Mouse (Mus musculus): Measurements from ENCODE around the gene Pald1. TPM values are rescaled to one million over a fixed set of nuclear protein-coding genes. Genes with fewer than 3 reads are reported as not detected.

Gene Pald1
- total and polyA plus RNA-seq, 3 experiments: 2.9 to 6.4 TPM; not detected in 1

- Histone ChIP-seq H3K36me3 (ENCODE audit: control insufficient read depth in 1 of 2, insufficient read depth in 2 of 2, low read length in 2 of 2) (no peaks in the 10 kb centered on the region), H3K4me3 (ENCODE audit: control insufficient read depth in 1 of 2, insufficient read depth in 1 of 2, low read depth in 2 of 2, low read length in 2 of 2) (no peak overlapping the region), H3K9ac (ENCODE audit: control insufficient read depth, low read depth, low read length, poor library complexity, severe bottlenecking) (no peak overlapping the region), H3K9me3 (replicated peaks; ENCODE audit: insufficient read depth, low read length) (no peaks in the 10 kb centered on the region), H3K27me3 (ENCODE audit: control insufficient read depth in 1 of 2, insufficient read depth in 2 of 2, low read length in 2 of 2) (peaks cover 0 to 2% of the 10 kb centered on the region in 2 experiments; a peak in 2 of 4 replicates), H3K27ac (ENCODE audit: control insufficient read depth, low read depth, low read length) (no peak overlapping the region), H3K79me2 (ENCODE audit: control insufficient read depth, insufficient read depth, low read length, poor library complexity) (no peaks in the 10 kb centered on the region), H3K4me1 (ENCODE audit: control insufficient read depth in 1 of 2, insufficient read depth in 2 of 2, low read length in 2 of 2) (no peaks in the 10 kb centered on the region)
- no peak for DNase-seq (ENCODE audit: low read depth, low spot score)
- TF ChIP-seq MYC (IDR thresholded peaks at IDR 0.05; ENCODE audit: low read depth, low read length) (no peak), POLR2A (IDR thresholded peaks at IDR 0.05; ENCODE audit: control insufficient read depth in 1 of 2, insufficient read depth in 1 of 2, low read depth in 1 of 2, low read length in 2 of 2, poor library complexity in 1 of 2) (no peak), NRF1 (IDR thresholded peaks at IDR 0.05; ENCODE audit: insufficient read depth, low read depth, low read length, poor library complexity, severe bottlenecking) (no peak), POLR2AphosphoS2 (IDR thresholded peaks at IDR 0.05; ENCODE audit: low read length) (no peak), SIN3A (IDR thresholded peaks at IDR 0.05; ENCODE audit: low read length) (no peak), E2F4 (IDR thresholded peaks at IDR 0.05; ENCODE audit: borderline replicate concordance, low read depth, low read length) (no peak), USF2 (IDR thresholded peaks at IDR 0.05; ENCODE audit: borderline replicate concordance in 1 of 2, insufficient read depth in 1 of 2, low read depth in 1 of 2, low read length in 2 of 2) (no peak), ZMIZ1 (IDR thresholded peaks at IDR 0.05; ENCODE audit: low read depth, low read length) (no peak), MAZ (IDR thresholded peaks at IDR 0.05; ENCODE audit: low read depth, low read length) (no peak), MAX (IDR thresholded peaks at IDR 0.05; ENCODE audit: low read length) (no peak)
These were observed 105.2 kb downstream of the Pald1 start for GRCm38 (mm10) chr10:61277918-61278674.

GRCm38 (mm10) chr10:61277051-61277450, 106.3 kb downstream of the Pald1 start:
- DNase-seq (ENCODE audit: low read depth, low spot score): no peak
- no peaks in the 10 kb centered on the region for H3K4me1 ChIP-seq (ENCODE audit: control insufficient read depth in 1 of 2, insufficient read depth in 2 of 2, low read length in 2 of 2)
- H3K9ac ChIP-seq (ENCODE audit: control insufficient read depth, low read depth, low read length, poor library complexity, severe bottlenecking): no peak overlapping the region
- H3K27ac ChIP-seq (ENCODE audit: control insufficient read depth, low read depth, low read length): no peak overlapping the region
- no peaks in the 10 kb centered on the region for H3K79me2 ChIP-seq (ENCODE audit: control insufficient read depth, insufficient read depth, low read length, poor library complexity)
- H3K27me3 ChIP-seq (ENCODE audit: control insufficient read depth in 1 of 2, insufficient read depth in 2 of 2, low read length in 2 of 2): peaks cover 0 to 2% of the 10 kb centered on the region in 2 experiments; a peak in 2 of 4 replicates
- no peak overlapping the region for H3K4me3 ChIP-seq (ENCODE audit: control insufficient read depth in 1 of 2, insufficient read depth in 1 of 2, low read depth in 2 of 2, low read length in 2 of 2)
- no peak for TF ChIP-seq RAD21 (IDR thresholded peaks at IDR 0.05; ENCODE audit: low read depth, low read length)
- no peak for TF ChIP-seq EP300 (IDR thresholded peaks at IDR 0.05; ENCODE audit: low read depth in 1 of 2, low read length in 2 of 2)
- no peak for TF ChIP-seq TBP (IDR thresholded peaks at IDR 0.05; ENCODE audit: low read depth, low read length)
- TF ChIP-seq GATA1 (IDR thresholded peaks at IDR 0.05; ENCODE audit: low read depth, low read length): no peak
- TF ChIP-seq CHD2 (IDR thresholded peaks at IDR 0.05; ENCODE audit: low read length): no peak
- no peak for TF ChIP-seq POLR2AphosphoS2 (IDR thresholded peaks at IDR 0.05; ENCODE audit: low read length)
- TF ChIP-seq JUND (IDR thresholded peaks at IDR 0.05; ENCODE audit: low read depth, low read length): no peak
- TF ChIP-seq USF2 (IDR thresholded peaks at IDR 0.05; ENCODE audit: borderline replicate concordance in 1 of 2, insufficient read depth in 1 of 2, low read depth in 1 of 2, low read length in 2 of 2): no peak
- TF ChIP-seq NELFE (IDR thresholded peaks at IDR 0.05; ENCODE audit: low read depth, low read length): no peak
- TF ChIP-seq CTCF (IDR thresholded peaks at IDR 0.05 in 2 of 3, conservative IDR thresholded peaks at IDR 0.05 in 1 of 3; ENCODE audit: control insufficient read depth in 1 of 3, insufficient read depth in 1 of 3, low read depth in 2 of 3, low read length in 3 of 3, poor library complexity in 1 of 3, severe bottlenecking in 1 of 3): no peak
- TF ChIP-seq USF1 (IDR thresholded peaks at IDR 0.05; ENCODE audit: low read depth, low read length): no peak
- no peak for TF ChIP-seq E2F4 (IDR thresholded peaks at IDR 0.05; ENCODE audit: borderline replicate concordance, low read depth, low read length)
- TF ChIP-seq ELF1 (IDR thresholded peaks at IDR 0.05; ENCODE audit: low read depth, low read length): no peak
- TF ChIP-seq KAT2A (conservative IDR thresholded peaks at IDR 0.05; ENCODE audit: low read depth, low read length): no peak
- no peak for TF ChIP-seq ZMIZ1 (IDR thresholded peaks at IDR 0.05; ENCODE audit: low read depth, low read length)
- no peak for TF ChIP-seq ZC3H11A (IDR thresholded peaks at IDR 0.05; ENCODE audit: low read depth, low read length)
- TF ChIP-seq MYB (IDR thresholded peaks at IDR 0.05; ENCODE audit: low read depth, low read length): no peak
- no peaks in the 10 kb centered on the region for H3K36me3 ChIP-seq (ENCODE audit: control insufficient read depth in 1 of 2, insufficient read depth in 2 of 2, low read length in 2 of 2)
- H3K9me3 ChIP-seq (replicated peaks; ENCODE audit: insufficient read depth, low read length): no peaks in the 10 kb centered on the region

Data from MEL (cell line).